Mouse (Mus musculus) lung, adult 2 months (tissue): Measurements from ENCODE around the gene Ugt1a9. TPM values are rescaled to one million over a fixed set of nuclear protein-coding genes. Genes with fewer than 3 reads are reported as not detected.

ENCODE experiments used
- DNase-seq: peaks from one replicate; pipeline ENCODE4 v3.0.0; 2022
- H3K4me1 ChIP-seq: fragments of 200-500 bp; 2 replicates; pipeline ENCODE4 v1.6.1; 2011; ENCODE audit warnings: low read length; ENCODE audit not compliant: control insufficient read depth, insufficient read depth
- H3K4me3 ChIP-seq: fragments of 200-500 bp; replicated peaks from 2 replicates; pipeline ENCODE3; 2011; ENCODE audit warnings: low read depth, mild to moderate bottlenecking, control low read depth, low read length; ENCODE audit errors: extremely low read depth
- CTCF ChIP-seq: fragments of 200-500 bp; IDR thresholded peaks from 2 replicates; pipeline ENCODE4 v1.5.1; 2011; ENCODE audit warnings: mild to moderate bottlenecking, low read length, control low read depth; ENCODE audit not compliant: insufficient read depth
- POLR2A ChIP-seq: fragments of 200-500 bp; IDR thresholded peaks from 2 replicates; pipeline ENCODE4 v1.6.1; 2011; ENCODE audit warnings: low read depth, mild to moderate bottlenecking, control low read depth, low read length, borderline replicate concordance; ENCODE audit errors: extremely low read depth
- WGBS: fragments of 180-500 bp; shearing (Covaris S2); methylation state at CpG from one replicate; pipeline ENCODE4 v1.1.7; 2018; 5-methylcytosine and 5-hydroxymethylcytosine counted together
- polyA plus RNA-seq: library from polyadenylated mRNA; depleted of rRNA; stranded (reverse); fragments of >200 nt; gene quantifications from 2 replicates; pipeline ENCODE4 v1.2.3, GENCODE M21; 2012; rRNA removed

Gene Ugt1a9
- polyA plus RNA-seq, 1 experiment = 0.09 TPM

DNA sequence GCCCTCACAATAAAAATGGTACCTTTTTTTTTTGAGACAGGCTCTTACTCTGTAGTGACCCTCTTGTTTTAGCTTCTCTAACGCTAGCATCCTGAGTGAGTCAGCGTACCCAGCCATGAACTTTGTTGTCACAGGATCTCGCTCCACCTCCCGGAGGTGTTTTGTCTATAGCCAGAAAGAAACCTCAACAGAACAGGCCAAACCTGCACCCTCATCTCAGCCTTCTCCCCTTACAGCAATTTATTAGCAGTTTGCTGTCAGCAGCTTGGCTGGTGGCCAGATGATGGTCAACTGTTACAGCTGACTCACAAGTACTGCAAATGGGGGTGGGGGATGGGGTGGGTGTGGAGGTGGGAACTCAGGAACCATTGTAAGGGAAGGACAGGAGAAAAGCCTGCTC is 191.7 kb downstream of the Ugt1a9 start:
- 66% methylated on average over 4 of the region's 4 CpGs for WGBS
- TF ChIP-seq CTCF = no peak
- TF ChIP-seq POLR2A = no peak
- no peak overlapping the region for H3K4me3 ChIP-seq
- DNase-seq = no peak
- no peaks in the 10 kb centered on the region for H3K4me1 ChIP-seq

DNA sequence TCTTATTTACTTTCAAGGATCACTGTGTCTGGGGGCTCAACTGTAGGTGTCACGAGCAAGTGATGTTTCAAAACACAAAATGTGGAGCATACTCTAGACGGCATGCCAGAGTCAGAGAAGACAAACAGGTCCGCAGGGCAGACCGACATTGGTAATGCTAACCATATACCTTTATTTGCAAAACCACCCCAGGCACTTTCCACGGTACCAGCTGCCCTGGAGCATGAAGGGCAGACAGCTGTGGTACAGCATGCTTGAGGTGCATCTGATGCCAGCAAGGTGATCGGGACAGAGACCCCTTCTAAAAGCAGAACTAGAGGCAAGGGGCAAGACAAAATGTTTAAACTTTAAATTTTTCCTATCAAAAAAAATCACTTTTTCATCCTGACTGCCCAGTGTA is 192.4 kb downstream of the Ugt1a9 start:
- H3K4me3 ChIP-seq = no peak overlapping the region
- no peak for DNase-seq
- WGBS = 72% methylated on average over 6 of the region's 6 CpGs
- no peak for TF ChIP-seq CTCF
- H3K4me1 ChIP-seq = no peaks in the 10 kb centered on the region

- TF ChIP-seq CTCF = no peak
- no peak for TF ChIP-seq POLR2A
- no peak overlapping the region for H3K4me3 ChIP-seq
- WGBS = 92% methylated on average over 5 of the region's 5 CpGs
- no peak for DNase-seq
- no peaks in the 10 kb centered on the region for H3K4me1 ChIP-seq
These were observed 193.2 kb downstream of the Ugt1a9 start for GRCm38 (mm10) chr1:88263778-88264177.

GRCm38 (mm10) chr1:88264237-88264868 is 193.8 kb downstream of the Ugt1a9 start:
- H3K4me1 ChIP-seq = no peaks in the 10 kb centered on the region
- TF ChIP-seq POLR2A (no peak), CTCF (no peak)
- 80% methylated on average over 7 of the region's 7 CpGs for WGBS
- no peak for DNase-seq
- no peak overlapping the region for H3K4me3 ChIP-seq

DNA sequence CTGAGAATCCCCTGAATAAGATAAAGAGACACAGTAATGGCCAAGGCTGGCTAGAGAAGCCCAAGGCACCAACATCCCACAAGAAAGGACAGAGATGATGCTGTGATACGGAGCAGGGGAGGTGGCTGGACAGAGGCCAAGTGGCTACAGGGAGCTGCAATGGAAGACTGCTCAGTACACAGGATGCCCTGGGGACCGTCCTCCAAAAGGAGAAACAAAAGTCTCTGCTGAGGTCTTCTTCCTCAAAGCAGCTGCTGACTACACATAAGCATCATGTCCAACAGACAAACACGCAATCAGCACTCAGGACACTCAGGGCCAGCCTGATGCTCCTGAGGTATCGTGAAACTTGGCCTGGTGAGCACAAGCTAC is 194.3 kb downstream of the Ugt1a9 start:
- no peaks in the 10 kb centered on the region for H3K4me1 ChIP-seq
- TF ChIP-seq POLR2A = no peak
- no peak for TF ChIP-seq CTCF
- no peak for DNase-seq
- WGBS = 66% methylated on average over 4 of the region's 4 CpGs
- H3K4me3 ChIP-seq = no peak overlapping the region

- no peak overlapping the region for H3K4me3 ChIP-seq
- no peak for DNase-seq
- 89% methylated on average over 13 of the region's 13 CpGs for WGBS
- H3K4me1 ChIP-seq = no peaks in the 10 kb centered on the region
- TF ChIP-seq POLR2A = no peak
These were observed 195.5 kb downstream of the Ugt1a9 start for GRCm38 (mm10) chr1:88266123-88266522.

GRCm38 (mm10) chr1:88267489-88267888 is 196.9 kb downstream of the Ugt1a9 start:
- TF ChIP-seq POLR2A = no peak
- TF ChIP-seq CTCF = no peak
- Histone ChIP-seq H3K4me3 (no peak overlapping the region), H3K4me1 (no peaks in the 10 kb centered on the region)
- DNase-seq = no peak
- 86% methylated on average over 6 of the region's 6 CpGs for WGBS

GRCm38 (mm10) chr1:88268070-88268469 is 197.5 kb downstream of the Ugt1a9 start:
- 76% methylated on average over 6 of the region's 6 CpGs for WGBS
- TF ChIP-seq CTCF (no peak), POLR2A (no peak)
- Histone ChIP-seq H3K4me3 (no peak overlapping the region), H3K4me1 (no peaks in the 10 kb centered on the region)
- no peak for DNase-seq

Other genes with a start within 250 kb of the Ugt1a9 start
- 28.5 and 36.9 TPM in 2 replicates for gene Dgkd, start 217.5 kb upstream of the Ugt1a9 start, polyA plus RNA-seq
- 6.3 and 9.9 TPM in 2 replicates for gene Usp40, start 62.2 kb upstream of the Ugt1a9 start, polyA plus RNA-seq
- not detected in 2 replicates for gene Ugt1a10, start 15.4 kb upstream of the Ugt1a9 start, polyA plus RNA-seq
- gene Ugt1a8, start 17.0 kb downstream of the Ugt1a9 start, polyA plus RNA-seq = not detected in 2 replicates
- gene Ugt1a7c, start 24.3 kb downstream of the Ugt1a9 start, polyA plus RNA-seq = 4.8 and 6.1 TPM in 2 replicates
- 2.4 and 2.9 TPM in 2 replicates for gene Ugt1a6b, start 32.5 kb downstream of the Ugt1a9 start, polyA plus RNA-seq
- gene Ugt1a6a, start 64.0 kb downstream of the Ugt1a9 start, polyA plus RNA-seq = 34.5 and 45.3 TPM in 2 replicates
- gene Ugt1a5, start 95.2 kb downstream of the Ugt1a9 start, polyA plus RNA-seq = 0.06 and 0.36 TPM in 2 replicates
- gene Ugt1a2, start 129.8 kb downstream of the Ugt1a9 start, polyA plus RNA-seq = 0.11 and 0.12 TPM in 2 replicates
- gene Dnajb3, start 135.0 kb downstream of the Ugt1a9 start, polyA plus RNA-seq = 1.3 and 1.8 TPM in 2 replicates
- gene Ugt1a1, start 141.2 kb downstream of the Ugt1a9 start, polyA plus RNA-seq = 0.11 and 1.3 TPM in 2 replicates
- gene Mroh2a, start 156.2 kb downstream of the Ugt1a9 start, polyA plus RNA-seq = 0.17 and 0.20 TPM in 2 replicates
- gene Hjurp, start 206.8 kb downstream of the Ugt1a9 start, polyA plus RNA-seq = 29.4 and 32.1 TPM in 2 replicates
- not detected in 2 replicates for gene Trpm8, start 206.9 kb downstream of the Ugt1a9 start, polyA plus RNA-seq